ENCODE assay signal across 12 mouse cellular contexts in genomic region chr2:128318956-128319355, GRCm38 (mm10).
DNase-seq lines count a peak whose midpoint lies in the region; ATAC-seq lines count a peak whose summit lies in the region.
"Had no signal": no experiment of that assay in that cellular context is flagged by ENCODE, and none has a peak within 500 bp of the region (broad histone marks: within the 10 kb centered on the region; RNA-seq: fewer than 3 reads in every experiment).

No protein-coding gene starts in this region.

- no peaks in the 10 kb centered on the region for H3K27me3 ChIP-seq in forebrain, embryonic 13.5 days
- H3K27me3 ChIP-seq: heart, embryonic 15.5 days; liver, embryonic 12.5 days had no signal

- no peak overlapping the region for H3K9ac ChIP-seq in forebrain, embryonic 13.5 days
- H3K9ac ChIP-seq: heart, embryonic 15.5 days; liver, embryonic 12.5 days had no signal

- peaks cover 8% of the 10 kb centered on the region; the same call in 1 of the 2 replicates for H3K4me1 ChIP-seq in forebrain, embryonic 13.5 days

- no peak overlapping the region for H3K4me3 ChIP-seq in forebrain, embryonic 13.5 days
- H3K4me3 ChIP-seq: heart, embryonic 15.5 days; layer of hippocampus, adult 2 months; liver, embryonic 12.5 days had no signal

- 80% methylated on average over 5 of the region's 5 CpGs for WGBS in forebrain, embryonic 13.5 days

- no peaks in the 10 kb centered on the region for H3K9me3 ChIP-seq in forebrain, embryonic 13.5 days (replicated peaks)
- H3K9me3 ChIP-seq: heart, embryonic 15.5 days; liver, embryonic 12.5 days had no signal

- ATAC-seq in megakaryocyte progenitor cell, adult 5-6 weeks (replicated peaks; ENCODE audit: poor library complexity), result peak; percentile 66
- ATAC-seq in forebrain, embryonic 13.5 days, result no peak
- ATAC-seq: liver, embryonic 12.5 days had no signal

- no peak overlapping the region for H3K27ac ChIP-seq in forebrain, embryonic 13.5 days
- H3K27ac ChIP-seq: heart, embryonic 15.5 days; layer of hippocampus, adult 2 months; liver, embryonic 12.5 days had no signal

- DNase-seq in gastrocnemius, adult 18-20 months (ENCODE audit: low spot score), result peak; percentile 70
- DNase-seq in gastrocnemius, postnatal 4 days (ENCODE audit: low spot score in 2 of 2), result no peak
- DNase-seq in 416B (ENCODE audit: low read depth), result peak; percentile 86
- DNase-seq in forelimb bud, embryonic 11.5 days (ENCODE audit: low read depth, low spot score), result peak; percentile 67
- no peak for DNase-seq in ovary, postnatal 10 days (ENCODE audit: low spot score)
- no peak for DNase-seq in left cerebral cortex, adult 8-10 months (ENCODE audit: low spot score in 2 of 2)
- DNase-seq: midbrain, embryonic 14.5 days had no signal

- H3K36me3 ChIP-seq in forebrain, embryonic 13.5 days (ENCODE audit: poor library complexity, severe bottlenecking), result no peaks in the 10 kb centered on the region
- H3K36me3 ChIP-seq: heart, embryonic 15.5 days; liver, embryonic 12.5 days had no signal

- no peak overlapping the region for H3K4me2 ChIP-seq in forebrain, embryonic 13.5 days
- H3K4me2 ChIP-seq: heart, embryonic 15.5 days; liver, embryonic 12.5 days had no signal

Comparison
In these comparisons a context has a peak if more than half of its experiments do, and no peak if none do; other contexts are left out.
1. DNase-seq: peak in gastrocnemius, adult 18-20 months (single experiment), 416B (single experiment) and forelimb bud, embryonic 11.5 days (single experiment); none in gastrocnemius, postnatal 4 days (0 of 2), ovary, postnatal 10 days (single experiment) and left cerebral cortex, adult 8-10 months (0 of 2).